Mouse (Mus musculus): ENCODE results near the gene Ncbp1. TPM values are rescaled to one million over a fixed set of nuclear protein-coding genes. Genes with fewer than 3 reads are reported as not detected.

The Ncbp1 gene
- polyA plus RNA-seq, 1 experiment from 2014 or later: 84.9 TPM

DNA sequence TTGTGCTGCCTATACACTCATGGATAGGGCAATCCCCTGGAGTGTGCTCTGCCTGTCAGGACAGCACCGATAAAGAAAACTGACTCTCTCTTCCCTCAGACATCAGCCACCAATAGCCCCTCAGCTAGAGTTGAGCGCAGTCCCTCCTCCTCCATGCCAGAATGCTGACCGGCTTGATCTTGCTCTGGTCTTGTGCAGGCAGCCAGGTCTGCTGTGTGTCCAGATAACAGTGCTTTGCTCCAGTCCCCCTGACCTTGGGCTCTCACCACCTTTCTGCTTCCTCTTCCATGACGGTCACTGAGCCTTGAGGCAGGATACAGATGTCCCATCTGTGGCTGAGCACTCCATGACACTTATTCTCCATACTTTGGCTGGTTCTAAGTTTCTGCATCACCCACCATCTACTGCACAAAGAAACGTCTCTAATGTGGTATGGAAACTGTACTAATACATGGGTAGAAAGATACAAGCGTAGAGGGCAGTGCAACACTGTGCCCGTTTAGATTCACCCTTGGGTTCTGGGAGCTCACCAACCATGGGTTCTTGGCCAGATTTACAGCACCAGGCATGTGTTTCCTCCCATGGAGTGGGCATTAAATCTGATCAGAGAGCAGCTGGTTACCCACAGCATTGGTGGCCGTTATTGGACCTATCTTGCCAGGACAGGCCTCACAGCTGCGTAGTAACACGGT is 36.2 kb upstream of the Ncbp1 start:
- H3K27ac ChIP-seq: no peak overlapping the region
- 90% methylated on average over 10 of the region's 10 CpGs for WGBS
- no peak for ATAC-seq (ENCODE audit: insufficient number of reproducible peaks, insufficient read depth, low FRiP score, low TSS enrichment, low read depth)
- H3K36me3 ChIP-seq: no peaks in the 10 kb centered on the region
- H3K4me1 ChIP-seq: peaks cover 11% of the 10 kb centered on the region
- H3K4me3 ChIP-seq: no peak overlapping the region
- H3K9ac ChIP-seq: no peak overlapping the region
- no peaks in the 10 kb centered on the region for H3K27me3 ChIP-seq
- no peak overlapping the region for H3K4me2 ChIP-seq
- no peaks in the 10 kb centered on the region for H3K9me3 ChIP-seq

DNA sequence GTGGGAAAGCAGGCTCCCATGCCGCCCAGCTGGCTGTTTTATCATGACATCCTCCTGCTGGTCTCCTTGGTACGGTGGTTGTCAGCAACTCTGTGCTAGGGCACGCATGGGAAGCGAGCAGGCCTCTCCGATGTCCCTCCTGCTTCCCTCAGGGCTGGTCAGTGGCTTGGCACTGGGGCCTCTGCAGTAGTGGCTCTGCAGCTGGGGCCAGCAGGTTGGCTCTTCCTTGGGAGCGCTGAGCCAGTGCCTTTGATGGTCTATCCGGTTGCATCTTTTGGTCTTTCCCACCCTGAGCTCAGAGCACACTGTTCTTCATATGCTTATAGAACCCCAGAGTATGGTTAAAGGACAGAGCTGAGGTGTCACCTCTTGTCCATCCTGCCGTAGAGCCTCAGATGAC is 28.3 kb upstream of the Ncbp1 start:
- ATAC-seq (ENCODE audit: insufficient number of reproducible peaks, insufficient read depth, low FRiP score, low TSS enrichment, low read depth): no peak
- no peaks in the 10 kb centered on the region for H3K27me3 ChIP-seq
- no peaks in the 10 kb centered on the region for H3K4me1 ChIP-seq
- H3K27ac ChIP-seq: no peak overlapping the region
- H3K4me3 ChIP-seq: no peak overlapping the region
- H3K36me3 ChIP-seq: peaks cover 17% of the 10 kb centered on the region
- H3K9ac ChIP-seq: no peak overlapping the region
- H3K4me2 ChIP-seq: no peak overlapping the region
- WGBS: 89% methylated on average over 8 of the region's 8 CpGs
- H3K9me3 ChIP-seq: no peaks in the 10 kb centered on the region

DNA sequence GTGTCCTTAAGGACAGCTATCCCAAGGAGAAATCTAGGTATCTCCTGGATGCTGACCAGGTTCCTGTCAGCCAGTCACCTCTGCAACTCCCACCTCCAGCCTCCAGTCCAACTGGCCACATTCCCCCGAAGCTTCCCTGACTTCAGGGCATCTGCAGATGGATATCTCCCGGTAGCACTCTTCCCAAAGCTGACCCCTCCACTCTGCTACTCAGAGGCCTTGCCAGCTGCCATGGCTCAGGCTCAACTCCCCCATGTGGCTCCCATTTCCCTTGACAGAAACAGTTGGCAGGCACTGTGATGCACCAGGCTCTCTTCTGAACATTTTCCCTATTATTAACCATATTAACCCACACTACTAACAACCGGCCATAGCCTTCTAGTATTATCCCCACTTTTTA is 27.1 kb upstream of the Ncbp1 start:
- Histone ChIP-seq H3K4me1 (no peaks in the 10 kb centered on the region), H3K27ac (no peak overlapping the region), H3K4me3 (no peak overlapping the region), H3K9ac (no peak overlapping the region), H3K4me2 (no peak overlapping the region), H3K9me3 (no peaks in the 10 kb centered on the region), H3K27me3 (no peaks in the 10 kb centered on the region), H3K36me3 (peaks cover 30% of the 10 kb centered on the region)
- 63% methylated on average over 3 of the region's 3 CpGs for WGBS
- no peak for ATAC-seq (ENCODE audit: insufficient number of reproducible peaks, insufficient read depth, low FRiP score, low TSS enrichment, low read depth)

DNA sequence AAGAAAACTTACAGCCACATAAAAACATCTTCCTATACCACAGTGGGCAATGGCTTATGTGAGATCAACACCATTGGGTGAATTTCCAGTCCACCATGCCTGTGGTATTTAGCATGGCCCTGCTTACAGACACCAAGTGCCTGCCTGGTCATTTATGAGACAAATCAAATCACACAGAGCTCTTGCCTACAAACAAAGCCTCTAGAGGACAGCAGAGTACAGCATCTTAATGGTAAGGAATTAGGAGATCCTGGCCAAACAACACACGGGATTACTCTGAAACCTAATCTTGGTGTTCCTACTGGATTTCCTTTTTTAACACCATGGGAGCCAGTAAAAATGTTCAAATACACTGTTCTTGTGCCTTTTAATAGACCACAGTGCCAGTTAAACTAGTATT is 23.1 kb upstream of the Ncbp1 start:
- Histone ChIP-seq H3K27ac (no peak overlapping the region), H3K9ac (no peak overlapping the region), H3K9me3 (no peaks in the 10 kb centered on the region), H3K27me3 (no peaks in the 10 kb centered on the region), H3K4me1 (no peaks in the 10 kb centered on the region), H3K4me2 (no peak overlapping the region), H3K36me3 (peaks cover 69% of the 10 kb centered on the region), H3K4me3 (no peak overlapping the region)
- no peak for ATAC-seq (ENCODE audit: insufficient number of reproducible peaks, insufficient read depth, low FRiP score, low TSS enrichment, low read depth)
- 58% methylated on average over 1 of the region's 1 CpGs for WGBS

DNA sequence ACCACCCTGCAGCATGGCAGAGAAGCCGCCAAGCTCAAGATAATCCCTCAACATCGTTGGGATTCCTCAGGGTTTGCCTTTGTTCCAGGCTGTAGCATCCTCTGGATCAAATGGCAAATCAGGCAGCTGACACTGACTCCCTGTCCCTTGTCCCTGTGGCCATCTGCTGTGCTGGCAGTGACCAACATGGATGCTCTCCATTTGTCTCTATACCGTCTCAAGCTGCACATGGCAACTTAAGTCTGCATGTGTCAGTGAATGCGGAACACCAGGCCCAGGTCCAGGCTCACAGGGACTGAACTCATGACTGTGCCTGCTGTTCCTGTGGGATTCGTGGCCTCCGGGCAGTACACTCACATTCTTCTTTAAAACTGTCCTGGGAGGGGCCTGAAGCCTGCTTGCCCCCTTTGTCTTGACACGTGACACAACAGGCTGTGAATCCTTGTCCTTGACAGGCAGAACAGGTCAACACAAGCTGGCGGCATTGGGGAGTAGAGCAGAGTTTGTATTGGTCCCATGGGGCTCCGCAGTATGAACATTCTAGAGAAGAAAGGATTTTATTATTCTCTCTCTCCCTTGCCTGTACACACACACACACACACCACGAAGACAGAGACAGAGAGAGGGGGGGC is 21.8 kb upstream of the Ncbp1 start:
- H3K4me2 ChIP-seq: no peak overlapping the region
- H3K4me3 ChIP-seq: no peak overlapping the region
- no peak overlapping the region for H3K27ac ChIP-seq
- no peak for ATAC-seq (ENCODE audit: insufficient number of reproducible peaks, insufficient read depth, low FRiP score, low TSS enrichment, low read depth)
- H3K27me3 ChIP-seq: no peaks in the 10 kb centered on the region
- H3K9me3 ChIP-seq: no peaks in the 10 kb centered on the region
- H3K9ac ChIP-seq: no peak overlapping the region
- WGBS: 81% methylated on average over 10 of the region's 10 CpGs
- H3K36me3 ChIP-seq: peaks cover 82% of the 10 kb centered on the region
- no peaks in the 10 kb centered on the region for H3K4me1 ChIP-seq

DNA sequence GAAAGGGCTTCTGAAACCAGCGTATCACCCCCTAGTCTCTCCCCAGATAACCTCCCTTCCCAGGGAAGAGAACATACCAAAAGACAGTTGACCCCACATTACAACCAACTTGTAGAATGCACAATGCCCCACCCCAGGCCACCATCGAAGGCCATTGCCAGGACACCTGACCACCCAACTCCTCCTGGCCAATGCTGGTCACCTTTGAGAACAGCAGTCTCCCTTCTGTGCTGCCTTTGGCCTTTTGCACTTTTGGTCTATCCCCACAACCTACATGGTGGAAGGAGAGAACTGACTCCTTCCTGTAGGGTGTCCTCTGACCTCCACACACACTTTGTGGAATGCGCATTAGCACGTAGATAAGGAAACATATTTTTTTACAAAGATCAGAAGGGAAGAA is 20.9 kb upstream of the Ncbp1 start:
- Histone ChIP-seq H3K27ac (no peak overlapping the region), H3K4me2 (no peak overlapping the region), H3K4me3 (no peak overlapping the region), H3K36me3 (peaks cover 90% of the 10 kb centered on the region), H3K9ac (no peak overlapping the region), H3K9me3 (no peaks in the 10 kb centered on the region), H3K27me3 (no peaks in the 10 kb centered on the region), H3K4me1 (no peaks in the 10 kb centered on the region)
- ATAC-seq (ENCODE audit: insufficient number of reproducible peaks, insufficient read depth, low FRiP score, low TSS enrichment, low read depth): no peak
- 95% methylated on average over 4 of the region's 4 CpGs for WGBS

DNA sequence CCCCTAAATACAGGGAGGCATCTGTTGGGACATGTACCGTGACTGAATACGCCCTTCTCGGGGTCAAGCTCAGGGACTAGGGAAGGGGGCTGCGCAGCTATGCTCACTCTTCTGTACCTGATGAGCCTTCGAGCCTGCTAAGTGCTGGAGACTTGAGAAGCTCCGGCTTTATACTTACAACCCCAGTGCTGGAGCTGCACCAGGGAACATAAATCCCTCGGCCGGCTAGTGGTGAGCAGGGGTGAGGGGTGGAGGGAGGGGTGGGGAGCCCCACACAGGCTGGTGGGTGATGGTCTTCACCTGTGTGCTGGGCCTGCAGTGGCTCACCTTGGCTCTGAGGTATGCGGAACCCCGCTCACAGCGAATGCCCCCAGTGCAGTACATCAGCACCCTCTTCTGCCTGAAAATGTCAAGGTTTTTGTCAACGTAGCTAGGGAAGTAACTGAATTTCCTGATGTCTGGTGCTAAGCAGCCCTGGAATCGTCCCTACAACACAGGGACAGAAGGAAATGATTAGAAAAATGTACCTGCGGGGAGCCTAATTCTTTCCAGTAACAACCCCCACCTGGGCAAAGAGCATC is 18.8 kb upstream of the Ncbp1 start:
- H3K4me1 ChIP-seq: no peaks in the 10 kb centered on the region
- WGBS: 89% methylated on average over 14 of the region's 14 CpGs
- no peaks in the 10 kb centered on the region for H3K27me3 ChIP-seq
- no peak overlapping the region for H3K27ac ChIP-seq
- H3K9me3 ChIP-seq: no peaks in the 10 kb centered on the region
- H3K4me3 ChIP-seq: no peak overlapping the region
- peaks cover 96% of the 10 kb centered on the region for H3K36me3 ChIP-seq
- H3K9ac ChIP-seq: no peak overlapping the region
- H3K4me2 ChIP-seq: no peak overlapping the region
- ATAC-seq (ENCODE audit: insufficient number of reproducible peaks, insufficient read depth, low FRiP score, low TSS enrichment, low read depth): no peak

DNA sequence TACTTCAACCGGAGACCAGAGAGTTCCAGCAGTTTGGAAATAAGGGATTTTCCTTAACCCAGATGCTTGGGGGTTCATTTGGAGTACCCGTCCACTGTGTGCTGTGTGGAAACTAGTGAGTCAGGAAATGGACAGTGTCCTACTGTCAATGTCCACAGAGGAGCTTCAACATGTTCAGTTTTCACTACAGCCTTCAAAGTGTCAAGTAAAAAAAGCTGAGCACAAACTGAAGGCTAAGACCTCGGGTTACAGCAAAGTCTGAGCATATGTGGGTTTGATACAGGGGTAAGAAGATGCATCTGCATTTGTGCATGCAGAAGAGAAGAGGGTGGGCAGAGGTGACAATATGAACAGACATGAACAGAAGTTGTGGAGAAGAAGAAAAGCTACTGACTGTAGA is 17.6 kb upstream of the Ncbp1 start:
- no peak for ATAC-seq (ENCODE audit: insufficient number of reproducible peaks, insufficient read depth, low FRiP score, low TSS enrichment, low read depth)
- Histone ChIP-seq H3K27me3 (no peaks in the 10 kb centered on the region), H3K9me3 (no peaks in the 10 kb centered on the region), H3K36me3 (peaks cover 98% of the 10 kb centered on the region), H3K27ac (no peak overlapping the region), H3K4me2 (no peak overlapping the region), H3K4me3 (no peak overlapping the region), H3K4me1 (no peaks in the 10 kb centered on the region), H3K9ac (no peak overlapping the region)
- 85% methylated on average over 3 of the region's 3 CpGs for WGBS

DNA sequence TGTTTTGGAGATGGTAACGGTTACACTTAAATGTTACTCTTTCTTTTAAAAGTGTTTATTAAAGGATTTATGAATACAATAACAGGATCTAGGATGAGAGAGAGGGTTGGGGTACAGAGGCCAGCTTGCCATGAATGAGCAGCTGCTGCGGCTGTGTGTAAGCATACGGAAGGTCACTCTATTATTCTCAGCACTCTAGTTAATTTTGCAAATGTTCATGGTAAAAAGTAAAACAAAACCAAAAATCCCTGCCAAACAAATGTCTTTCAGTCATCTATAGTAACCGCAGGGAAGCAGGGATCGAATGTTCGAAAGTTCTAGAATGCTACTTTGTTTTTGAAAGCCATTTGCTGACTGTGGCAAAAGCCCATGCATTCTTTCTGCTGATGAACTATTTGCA is 15.1 kb upstream of the Ncbp1 start:
- H3K9ac ChIP-seq: no peak overlapping the region
- no peaks in the 10 kb centered on the region for H3K27me3 ChIP-seq
- H3K4me2 ChIP-seq: no peak overlapping the region
- H3K27ac ChIP-seq: no peak overlapping the region
- no peaks in the 10 kb centered on the region for H3K4me1 ChIP-seq
- ATAC-seq (ENCODE audit: insufficient number of reproducible peaks, insufficient read depth, low FRiP score, low TSS enrichment, low read depth): no peak
- peaks cover 92% of the 10 kb centered on the region for H3K36me3 ChIP-seq
- H3K4me3 ChIP-seq: no peak overlapping the region
- no peaks in the 10 kb centered on the region for H3K9me3 ChIP-seq
- WGBS: 86% methylated on average over 6 of the region's 6 CpGs

DNA sequence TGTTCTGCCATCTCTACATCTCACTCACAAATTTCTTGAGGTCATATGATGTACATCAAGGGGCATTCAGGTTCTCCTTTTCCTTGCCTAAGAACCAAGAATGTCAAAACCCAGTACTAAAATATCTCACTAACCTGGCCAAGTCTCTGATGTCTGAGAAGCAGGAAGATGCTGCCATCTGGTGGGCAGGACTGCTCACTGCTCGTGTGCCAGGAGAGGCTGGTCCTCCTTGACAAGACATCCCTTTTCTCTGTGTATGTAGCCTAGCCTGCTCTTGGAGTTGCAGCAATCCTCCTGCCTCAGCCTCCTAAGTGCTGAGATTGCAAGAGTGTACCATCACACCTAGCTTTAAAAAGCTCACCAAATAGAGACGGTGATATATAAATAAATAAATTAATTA is 11.9 kb upstream of the Ncbp1 start:
- no peaks in the 10 kb centered on the region for H3K27me3 ChIP-seq
- no peak overlapping the region for H3K27ac ChIP-seq
- no peaks in the 10 kb centered on the region for H3K9me3 ChIP-seq
- no peak overlapping the region for H3K4me2 ChIP-seq
- no peak overlapping the region for H3K9ac ChIP-seq
- H3K36me3 ChIP-seq: peaks cover 89% of the 10 kb centered on the region
- WGBS: 58% methylated on average over 2 of the region's 2 CpGs
- H3K4me1 ChIP-seq: no peaks in the 10 kb centered on the region
- ATAC-seq (ENCODE audit: insufficient number of reproducible peaks, insufficient read depth, low FRiP score, low TSS enrichment, low read depth): no peak
- H3K4me3 ChIP-seq: no peak overlapping the region

DNA sequence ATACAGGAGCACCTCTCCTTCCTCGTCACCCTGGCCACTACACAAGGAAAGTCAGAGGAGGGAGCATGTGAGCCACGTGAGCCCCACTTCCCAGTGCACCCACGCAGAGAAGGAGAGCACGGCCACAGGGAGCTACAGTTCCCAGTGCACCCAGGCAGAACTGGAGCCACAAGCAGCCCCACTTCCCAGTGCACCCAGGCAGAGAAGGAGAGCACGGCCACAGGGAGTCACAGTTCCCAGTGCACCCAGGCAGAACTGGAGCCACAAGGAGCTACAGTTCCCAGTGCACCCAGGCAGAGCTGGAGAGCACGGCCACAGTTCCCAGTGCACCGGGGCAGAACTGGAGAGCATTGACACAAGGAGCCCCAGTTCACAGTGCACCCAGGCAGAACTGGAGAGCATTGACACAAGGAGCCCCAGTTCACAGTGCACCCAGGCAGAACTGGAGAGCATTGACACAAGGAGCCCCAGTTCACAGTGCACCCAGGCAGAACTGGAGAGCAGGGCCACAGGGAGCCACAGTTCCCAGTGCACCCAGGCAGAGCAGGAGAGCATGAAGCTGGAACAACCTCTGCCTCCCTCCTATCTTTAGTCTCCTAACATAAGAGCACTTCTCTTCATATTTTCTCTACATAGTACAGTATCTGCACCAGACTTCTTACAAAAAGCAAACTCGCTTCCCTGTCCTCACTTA is 9.0 kb upstream of the Ncbp1 start:
- H3K4me3 ChIP-seq: no peak overlapping the region
- H3K36me3 ChIP-seq: peaks cover 89% of the 10 kb centered on the region
- H3K27ac ChIP-seq: no peak overlapping the region
- H3K4me1 ChIP-seq: no peaks in the 10 kb centered on the region
- no peak overlapping the region for H3K4me2 ChIP-seq
- H3K9me3 ChIP-seq: no peaks in the 10 kb centered on the region
- no peak overlapping the region for H3K9ac ChIP-seq
- no peaks in the 10 kb centered on the region for H3K27me3 ChIP-seq
- ATAC-seq (ENCODE audit: insufficient number of reproducible peaks, insufficient read depth, low FRiP score, low TSS enrichment, low read depth): no peak
- WGBS: 91% methylated on average over 8 of the region's 8 CpGs

DNA sequence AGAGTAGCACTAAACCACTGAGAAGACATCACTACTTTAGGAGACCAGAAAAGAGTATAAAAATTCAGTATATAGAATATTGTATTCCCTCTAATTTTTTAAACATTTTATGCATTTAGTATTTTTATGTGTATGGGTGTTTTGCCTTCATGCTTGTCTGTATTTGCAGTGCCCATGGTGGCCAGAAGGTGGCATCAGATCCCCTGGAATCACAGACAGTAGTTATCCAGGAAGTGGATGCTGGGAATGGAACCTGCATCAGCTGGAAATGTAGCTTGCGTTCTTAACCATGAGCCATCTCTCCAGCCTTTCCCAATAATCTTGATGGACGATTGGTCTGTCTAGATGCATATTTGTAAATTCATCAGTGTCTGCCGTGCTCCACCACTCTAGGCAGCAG is 8.2 kb upstream of the Ncbp1 start:
- Histone ChIP-seq H3K9ac (no peak overlapping the region), H3K4me1 (no peaks in the 10 kb centered on the region), H3K4me3 (no peak overlapping the region), H3K36me3 (peaks cover 88% of the 10 kb centered on the region), H3K27ac (no peak overlapping the region), H3K27me3 (no peaks in the 10 kb centered on the region), H3K9me3 (no peaks in the 10 kb centered on the region), H3K4me2 (no peak overlapping the region)
- no peak for ATAC-seq (ENCODE audit: insufficient number of reproducible peaks, insufficient read depth, low FRiP score, low TSS enrichment, low read depth)
- 75% methylated on average over 3 of the region's 3 CpGs for WGBS

All from embryonic facial prominence, embryonic 13.5 days (tissue).